Mouse (Mus musculus): ENCODE measurements around the gene Ppp1r27. TPM values are rescaled to one million over a fixed set of nuclear protein-coding genes. Genes with fewer than 3 reads are reported as not detected.
A peak's percentile ranks its signal among the peaks of the same experiment; 100 is the strongest.
"Not testable (repeated sequence)": the region's sequence is repeated elsewhere in the genome, so short reads cannot be mapped to it uniquely, and the experiment has no call there.

Gene Ppp1r27
- not detected in 2 replicates for polyA plus RNA-seq (2012; rRNA removed)

GRCm38 (mm10) chr11:120550810-120551440, at the start of gene Ppp1r27:
Gene Ppp1r27 (minus strand): TSS chr11:120551132.
- DNase-seq, result no peak
- H3K4me3 ChIP-seq (replicated peaks; ENCODE audit: insufficient read depth, low read depth, low read length), result peak within 1 kb of the TSS; percentile 95
- no peaks in the 10 kb centered on the region for H3K27me3 ChIP-seq (ENCODE audit: control insufficient read depth, insufficient read depth, low read length)
- WGBS, result 93% methylated on average over 28 of the region's 28 CpGs
- peaks cover 12% of the 10 kb centered on the region for H3K4me1 ChIP-seq (ENCODE audit: control insufficient read depth, insufficient read depth, low read length)
- no peak for TF ChIP-seq POLR2A (IDR thresholded peaks at IDR 0.05; ENCODE audit: borderline replicate concordance, insufficient read depth, low read length)
- no peak for TF ChIP-seq CTCF (IDR thresholded peaks at IDR 0.05; ENCODE audit: borderline replicate concordance, insufficient read depth, low read depth, low read length)
- H3K27ac ChIP-seq (ENCODE audit: insufficient read depth, low read length), result peak within 1 kb of the TSS; percentile 79

- Histone ChIP-seq H3K4me3 (replicated peaks; ENCODE audit: insufficient read depth, low read depth, low read length) (no peak overlapping the region), H3K4me1 (ENCODE audit: control insufficient read depth, insufficient read depth, low read length) (peaks cover 12% of the 10 kb centered on the region), H3K27ac (ENCODE audit: insufficient read depth, low read length) (no peak overlapping the region), H3K27me3 (ENCODE audit: control insufficient read depth, insufficient read depth, low read length) (no peaks in the 10 kb centered on the region)
- 95% methylated on average over 3 of the region's 3 CpGs for WGBS
- no peak for DNase-seq
- TF ChIP-seq POLR2A (IDR thresholded peaks at IDR 0.05; ENCODE audit: borderline replicate concordance, insufficient read depth, low read length) (no peak), CTCF (IDR thresholded peaks at IDR 0.05; ENCODE audit: borderline replicate concordance, insufficient read depth, low read depth, low read length) (no peak)
Observed at GRCm38 (mm10) chr11:120600716-120601115, 49.8 kb upstream of the Ppp1r27 start.

- no peaks in the 10 kb centered on the region for H3K27me3 ChIP-seq (ENCODE audit: control insufficient read depth, insufficient read depth, low read length)
- H3K4me1 ChIP-seq (ENCODE audit: control insufficient read depth, insufficient read depth, low read length), result peaks cover 12% of the 10 kb centered on the region
- H3K27ac ChIP-seq (ENCODE audit: insufficient read depth, low read length), result no peak overlapping the region
- DNase-seq, result peak in 1 of 2 experiments; percentile 19
- TF ChIP-seq POLR2A (IDR thresholded peaks at IDR 0.05; ENCODE audit: borderline replicate concordance, insufficient read depth, low read length) (no peak), CTCF (IDR thresholded peaks at IDR 0.05; ENCODE audit: borderline replicate concordance, insufficient read depth, low read depth, low read length) (no peak)
- H3K4me3 ChIP-seq (replicated peaks; ENCODE audit: insufficient read depth, low read depth, low read length), result peak overlapping the region; percentile 81
- 26% methylated on average over 17 of the region's 17 CpGs for WGBS
Observed at GRCm38 (mm10) chr11:120598990-120599549, 48.1 kb upstream of the Ppp1r27 start.

GRCm38 (mm10) chr11:120598283-120598989, 47.5 kb upstream of the Ppp1r27 start, which contains the start of the genes Alyref and Anapc11:
Gene Alyref (minus strand): TSS chr11:120598365.
Gene Anapc11 (plus strand): TSS chr11:120598421.
- Histone ChIP-seq H3K27me3 (ENCODE audit: control insufficient read depth, insufficient read depth, low read length) (no peaks in the 10 kb centered on the region), H3K4me3 (replicated peaks; ENCODE audit: insufficient read depth, low read depth, low read length) (peak within 1 kb of the TSS; percentile 81), H3K4me1 (ENCODE audit: control insufficient read depth, insufficient read depth, low read length) (peaks cover 12% of the 10 kb centered on the region), H3K27ac (ENCODE audit: insufficient read depth, low read length) (0 out of 2 replicates have a peak within 1 kb of the TSS, but pooled peaks have one; percentile 50)
- WGBS, result under 1% methylated on average over 87 of the region's 88 CpGs
- TF ChIP-seq POLR2A (IDR thresholded peaks at IDR 0.05; ENCODE audit: borderline replicate concordance, insufficient read depth, low read length), result no peak; the same call in 1 of the 2 replicates
- TF ChIP-seq CTCF (IDR thresholded peaks at IDR 0.05; ENCODE audit: borderline replicate concordance, insufficient read depth, low read depth, low read length), result no peak
- DNase-seq, result peak; percentile 92 to 95

GRCm38 (mm10) chr11:120597240-120598235, 46.6 kb upstream of the Ppp1r27 start:
- DNase-seq, result peak in 1 of 2 experiments; percentile 33
- 2% methylated on average over 99 of the region's 99 CpGs for WGBS
- H3K27me3 ChIP-seq (ENCODE audit: control insufficient read depth, insufficient read depth, low read length), result no peaks in the 10 kb centered on the region
- H3K4me1 ChIP-seq (ENCODE audit: control insufficient read depth, insufficient read depth, low read length), result peaks cover 12% of the 10 kb centered on the region
- 0 out of 2 replicates have a peak overlapping the region, but pooled peaks have one; percentile 46 for H3K27ac ChIP-seq (ENCODE audit: insufficient read depth, low read length)
- TF ChIP-seq POLR2A (IDR thresholded peaks at IDR 0.05; ENCODE audit: borderline replicate concordance, insufficient read depth, low read length), result no peak
- TF ChIP-seq CTCF (IDR thresholded peaks at IDR 0.05; ENCODE audit: borderline replicate concordance, insufficient read depth, low read depth, low read length), result no peak
- H3K4me3 ChIP-seq (replicated peaks; ENCODE audit: insufficient read depth, low read depth, low read length), result peak overlapping the region; percentile 66

GRCm38 (mm10) chr11:120588531-120588930, 37.6 kb upstream of the Ppp1r27 start:
- no peak for TF ChIP-seq CTCF (IDR thresholded peaks at IDR 0.05; ENCODE audit: borderline replicate concordance, insufficient read depth, low read depth, low read length)
- no peak for TF ChIP-seq POLR2A (IDR thresholded peaks at IDR 0.05; ENCODE audit: borderline replicate concordance, insufficient read depth, low read length)
- DNase-seq, result no peak
- 94% methylated on average over 6 of the region's 6 CpGs for WGBS
- Histone ChIP-seq H3K4me3 (replicated peaks; ENCODE audit: insufficient read depth, low read depth, low read length) (no peak overlapping the region), H3K4me1 (ENCODE audit: control insufficient read depth, insufficient read depth, low read length) (no peaks in the 10 kb centered on the region), H3K27me3 (ENCODE audit: control insufficient read depth, insufficient read depth, low read length) (no peaks in the 10 kb centered on the region), H3K27ac (ENCODE audit: insufficient read depth, low read length) (no peak overlapping the region)

GRCm38 (mm10) chr11:120583937-120584336, 33.0 kb upstream of the Ppp1r27 start:
- Histone ChIP-seq H3K27ac (ENCODE audit: insufficient read depth, low read length) (no peak overlapping the region), H3K4me3 (replicated peaks; ENCODE audit: insufficient read depth, low read depth, low read length) (no peak overlapping the region), H3K27me3 (ENCODE audit: control insufficient read depth, insufficient read depth, low read length) (no peaks in the 10 kb centered on the region), H3K4me1 (ENCODE audit: control insufficient read depth, insufficient read depth, low read length) (peaks cover 13% of the 10 kb centered on the region)
- TF ChIP-seq CTCF (IDR thresholded peaks at IDR 0.05; ENCODE audit: borderline replicate concordance, insufficient read depth, low read depth, low read length) (no peak), POLR2A (IDR thresholded peaks at IDR 0.05; ENCODE audit: borderline replicate concordance, insufficient read depth, low read length) (no peak)
- DNase-seq, result no peak
- WGBS, result 94% methylated on average over 1 of the region's 1 CpGs

GRCm38 (mm10) chr11:120582982-120583293, 32.0 kb upstream of the Ppp1r27 start:
- 91% methylated on average over 2 of the region's 2 CpGs for WGBS

More at GRCm38 (mm10) chr11:120582982-120583293, 32.0 kb upstream of the Ppp1r27 start:
- DNase-seq; H3K4me3 ChIP-seq (replicated peaks; ENCODE audit: insufficient read depth, low read depth, low read length); H3K27ac ChIP-seq (ENCODE audit: insufficient read depth, low read length); H3K27me3 ChIP-seq (ENCODE audit: control insufficient read depth, insufficient read depth, low read length): not testable (repeated sequence)
- H3K4me1 ChIP-seq (ENCODE audit: control insufficient read depth, insufficient read depth, low read length), result peaks cover 13% of the 10 kb centered on the region
